Mouse (Mus musculus): ENCODE data around the gene Pola1. TPM values are rescaled to one million over a fixed set of nuclear protein-coding genes. Genes with fewer than 3 reads are reported as not detected.

Gene Pola1
- polyA plus RNA-seq (2014; fragmentation: Nextera tagmentation; extraction: Ambion mirVana), result 26.2 and 34.5 TPM in 2 replicates

DNA sequence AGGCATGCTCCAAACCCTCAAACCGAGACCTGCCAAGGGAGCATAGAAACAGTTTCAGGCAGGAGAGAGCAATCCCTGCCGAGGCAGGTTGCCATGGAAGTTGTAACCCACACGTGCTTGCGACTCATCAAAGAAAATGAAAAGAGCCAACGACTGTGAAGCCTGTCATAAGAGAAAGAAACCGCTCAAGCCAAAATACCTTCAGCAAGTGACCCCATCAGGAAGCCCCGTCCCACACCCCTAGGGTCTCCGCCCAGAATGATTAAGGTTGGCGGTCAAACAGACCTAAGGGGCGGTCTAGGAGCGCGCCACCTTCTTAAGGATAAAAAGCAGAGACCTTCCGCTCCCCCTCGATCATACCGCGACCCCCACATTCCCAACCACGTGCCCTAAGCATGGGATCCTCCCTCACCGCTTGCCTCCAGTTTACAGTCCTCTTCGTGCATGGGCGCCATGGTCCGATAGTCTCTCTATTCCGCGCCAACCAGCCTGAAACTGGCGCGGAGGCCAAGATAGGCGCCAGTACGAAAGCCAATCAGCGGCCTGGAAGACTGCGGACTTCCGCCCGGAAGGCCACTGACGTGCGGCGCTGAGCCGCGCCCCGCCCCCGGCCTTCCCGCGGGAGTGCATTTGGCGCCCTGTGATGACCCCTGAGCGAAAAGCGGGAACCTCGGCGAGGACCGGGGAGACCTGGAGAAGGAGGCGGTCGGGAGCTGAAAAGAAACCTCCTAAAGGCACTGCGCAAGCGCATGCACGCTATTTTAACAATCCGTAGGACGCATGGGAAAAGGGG lies at the start of gene Pola1:
TSS of gene Pola1 (minus strand) at position 499 of the 793 bp plus-strand sequence.
- Histone ChIP-seq H3K4me3 (ENCODE audit: low read depth, low read length) (peak within 1 kb of the TSS; percentile 46), H3K27me3 (ENCODE audit: control insufficient read depth, insufficient read depth, low read length) (no peaks in the 10 kb centered on the region; the same call in 1 of the 2 replicates), H3K27ac (replicated peaks; ENCODE audit: low read depth, low read length) (no peak within 1 kb of the TSS), H3K9me3 (ENCODE audit: control insufficient read depth, low read length) (no peaks in the 10 kb centered on the region), H3K4me2 (ENCODE audit: low read depth, severe bottlenecking) (peak within 1 kb of the TSS; percentile 45), H3K4me1 (ENCODE audit: control insufficient read depth, insufficient read depth, low read length) (no peaks in the 10 kb centered on the region), H3K9ac (ENCODE audit: low read length) (peak within 1 kb of the TSS; percentile 55), H3K36me3 (ENCODE audit: control insufficient read depth, insufficient read depth, low read length) (no peaks in the 10 kb centered on the region)
- DNase-seq (ENCODE audit: low spot score) (peak; percentile 84), ATAC-seq (ENCODE audit: insufficient number of reproducible peaks, low FRiP score, low TSS enrichment, low read depth) (peak; percentile 98)
- WGBS, result 12% methylated on average over 53 of the region's 53 CpGs

DNA sequence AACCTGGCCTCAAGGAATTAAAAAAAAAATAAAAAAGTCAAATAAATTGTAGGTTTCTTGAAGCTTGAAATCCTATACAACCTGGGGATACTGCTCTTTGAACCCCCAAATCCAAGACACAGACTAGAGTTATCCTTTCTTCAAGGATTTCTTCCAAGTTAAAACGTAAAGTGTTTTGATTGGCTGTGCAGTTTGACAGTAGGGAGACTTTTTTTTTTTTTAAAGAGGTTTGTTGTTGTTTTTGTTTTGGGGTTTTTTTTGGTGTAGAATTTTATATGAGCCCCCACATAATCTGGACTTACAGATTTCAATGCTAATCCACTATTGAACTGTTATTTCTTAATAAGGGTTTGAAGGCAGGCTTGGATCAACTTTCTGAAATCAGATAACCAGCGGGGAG lies 44.3 kb upstream of the Pola1 start:
- ATAC-seq (ENCODE audit: insufficient number of reproducible peaks, low FRiP score, low TSS enrichment, low read depth) (no peak), DNase-seq (ENCODE audit: low spot score) (no peak)
- H3K4me3 ChIP-seq (ENCODE audit: low read depth, low read length), result no peak overlapping the region
- no peak overlapping the region for H3K9ac ChIP-seq (ENCODE audit: low read length)
- H3K4me1 ChIP-seq (ENCODE audit: control insufficient read depth, insufficient read depth, low read length), result no peaks in the 10 kb centered on the region
- WGBS, result 71% methylated on average over 2 of the region's 2 CpGs
- no peaks in the 10 kb centered on the region for H3K36me3 ChIP-seq (ENCODE audit: control insufficient read depth, insufficient read depth, low read length)
- 0 out of 2 replicates have a peak, but pooled peaks cover 2% of the 10 kb centered on the region for H3K27me3 ChIP-seq (ENCODE audit: control insufficient read depth, insufficient read depth, low read length)
- H3K4me2 ChIP-seq (ENCODE audit: low read depth, severe bottlenecking), result peak overlapping the region; percentile 40; the same call in 1 of the 2 replicates
- H3K27ac ChIP-seq (replicated peaks; ENCODE audit: low read depth, low read length), result no peak overlapping the region
- H3K9me3 ChIP-seq (ENCODE audit: control insufficient read depth, low read length), result no peaks in the 10 kb centered on the region

DNA sequence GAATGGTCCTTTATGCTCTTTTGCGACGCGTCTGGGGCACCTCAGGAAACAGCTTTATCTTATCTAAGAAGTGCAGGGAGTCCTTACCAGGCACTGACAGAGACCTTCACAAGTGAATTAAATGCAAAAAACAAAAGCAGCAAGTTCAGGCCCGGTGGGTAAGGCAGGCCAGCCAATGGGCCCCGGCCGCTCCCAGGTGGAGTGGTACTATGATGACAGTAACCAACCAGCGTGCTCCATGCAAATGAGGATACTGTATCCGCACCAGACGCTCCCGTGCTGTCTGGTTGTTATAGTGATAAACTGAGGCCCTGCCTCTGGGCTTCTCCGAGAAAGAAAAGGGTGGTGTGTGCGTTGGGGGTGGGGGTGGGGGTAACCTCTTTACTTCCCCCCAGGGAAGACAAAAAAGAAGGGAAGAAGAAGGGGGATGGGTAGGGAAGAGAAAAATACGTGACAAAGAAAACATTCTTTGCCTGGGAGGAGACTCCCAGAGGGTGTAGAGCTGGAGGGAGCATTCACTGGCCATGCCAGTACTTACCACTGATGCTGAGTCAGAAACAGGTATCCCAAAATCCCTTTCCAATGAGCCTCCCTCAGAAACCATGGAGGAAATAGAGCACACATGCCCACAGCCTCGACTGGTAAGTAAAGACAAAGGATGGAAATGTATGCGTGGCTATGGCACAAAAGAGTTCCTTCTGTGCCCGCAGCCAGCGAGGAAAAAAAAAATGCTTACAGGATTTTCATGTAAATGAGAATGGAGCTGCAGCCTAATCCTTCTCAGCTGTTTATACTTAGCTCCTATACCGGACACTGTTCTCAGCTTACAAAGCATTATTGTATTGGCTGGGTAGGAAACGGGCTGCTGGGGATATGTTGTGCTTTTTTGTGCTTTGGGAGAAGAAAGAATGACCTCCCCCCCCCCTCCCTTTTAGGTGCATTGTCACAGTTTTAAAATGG lies 43.2 kb upstream of the Pola1 start:
- Histone ChIP-seq H3K9me3 (ENCODE audit: control insufficient read depth, low read length) (no peaks in the 10 kb centered on the region), H3K4me1 (ENCODE audit: control insufficient read depth, insufficient read depth, low read length) (no peaks in the 10 kb centered on the region), H3K27ac (replicated peaks; ENCODE audit: low read depth, low read length) (peak overlapping the region; percentile 85), H3K9ac (ENCODE audit: low read length) (peak overlapping the region; percentile 40), H3K4me3 (ENCODE audit: low read depth, low read length) (peak overlapping the region; percentile 27), H3K27me3 (ENCODE audit: control insufficient read depth, insufficient read depth, low read length) (0 out of 2 replicates have a peak, but pooled peaks cover 2% of the 10 kb centered on the region), H3K4me2 (ENCODE audit: low read depth, severe bottlenecking) (peak overlapping the region; percentile 40), H3K36me3 (ENCODE audit: control insufficient read depth, insufficient read depth, low read length) (no peaks in the 10 kb centered on the region)
- DNase-seq (ENCODE audit: low spot score) (peak; percentile 68), ATAC-seq (ENCODE audit: insufficient number of reproducible peaks, low FRiP score, low TSS enrichment, low read depth) (peak; percentile 97)
- 17% methylated on average over 19 of the region's 19 CpGs for WGBS

DNA sequence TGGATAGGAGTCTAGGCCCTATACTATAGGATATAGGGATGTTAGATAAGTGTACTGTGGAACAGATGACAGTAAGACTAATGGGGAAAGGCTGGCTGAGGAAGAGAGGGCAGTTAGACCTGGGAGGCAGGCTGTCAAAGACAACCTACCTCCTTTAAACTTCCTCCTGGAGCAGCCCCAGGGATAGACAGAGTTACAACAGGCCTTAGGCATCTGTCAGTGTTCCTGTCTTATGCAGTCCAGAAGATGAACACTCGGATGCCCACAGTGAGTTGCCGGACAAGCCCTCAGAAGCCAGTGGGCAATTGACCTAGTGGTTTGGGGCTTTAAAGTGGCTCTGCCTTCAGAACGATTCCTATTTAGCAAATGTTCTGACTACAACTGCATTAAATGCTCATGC lies 42.5 kb upstream of the Pola1 start:
- WGBS, result 42% methylated on average over 3 of the region's 3 CpGs
- Histone ChIP-seq H3K4me2 (ENCODE audit: low read depth, severe bottlenecking) (peak overlapping the region; percentile 40; the same call in 1 of the 2 replicates), H3K4me3 (ENCODE audit: low read depth, low read length) (no peak overlapping the region), H3K9ac (ENCODE audit: low read length) (no peak overlapping the region), H3K9me3 (ENCODE audit: control insufficient read depth, low read length) (no peaks in the 10 kb centered on the region), H3K27ac (replicated peaks; ENCODE audit: low read depth, low read length) (no peak overlapping the region), H3K36me3 (ENCODE audit: control insufficient read depth, insufficient read depth, low read length) (no peaks in the 10 kb centered on the region), H3K27me3 (ENCODE audit: control insufficient read depth, insufficient read depth, low read length) (0 out of 2 replicates have a peak, but pooled peaks cover 2% of the 10 kb centered on the region), H3K4me1 (ENCODE audit: control insufficient read depth, insufficient read depth, low read length) (no peaks in the 10 kb centered on the region)
- DNase-seq (ENCODE audit: low spot score) (no peak), ATAC-seq (ENCODE audit: insufficient number of reproducible peaks, low FRiP score, low TSS enrichment, low read depth) (no peak)

DNA sequence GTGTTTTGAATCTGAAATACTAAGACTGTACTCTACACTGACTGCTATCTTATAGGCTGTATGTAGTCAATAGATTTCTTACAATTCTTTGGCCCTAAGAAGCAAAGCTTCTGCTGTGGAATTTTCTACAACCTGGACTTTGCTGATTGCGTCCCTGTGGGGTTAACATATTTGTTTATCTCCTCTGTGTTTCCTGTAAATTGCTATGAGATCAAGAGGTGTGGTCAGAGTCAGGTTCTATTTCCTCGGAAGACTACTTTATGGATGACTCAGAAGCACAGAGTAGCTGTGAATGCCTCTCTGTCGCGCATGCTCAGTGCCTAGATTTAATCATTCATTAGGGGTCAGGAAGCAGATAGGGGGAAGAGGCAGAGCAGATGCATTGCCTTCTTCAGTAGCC lies 32.8 kb upstream of the Pola1 start:
- no peak for ATAC-seq (ENCODE audit: insufficient number of reproducible peaks, low FRiP score, low TSS enrichment, low read depth)
- H3K4me1 ChIP-seq (ENCODE audit: control insufficient read depth, insufficient read depth, low read length), result no peaks in the 10 kb centered on the region
- DNase-seq (ENCODE audit: low spot score), result no peak
- no peaks in the 10 kb centered on the region for H3K36me3 ChIP-seq (ENCODE audit: control insufficient read depth, insufficient read depth, low read length)
- 79% methylated on average over 4 of the region's 4 CpGs for WGBS
- no peak overlapping the region for H3K27ac ChIP-seq (replicated peaks; ENCODE audit: low read depth, low read length)
- H3K9me3 ChIP-seq (ENCODE audit: control insufficient read depth, low read length), result no peaks in the 10 kb centered on the region
- no peak overlapping the region for H3K4me2 ChIP-seq (ENCODE audit: low read depth, severe bottlenecking)
- no peak overlapping the region for H3K4me3 ChIP-seq (ENCODE audit: low read depth, low read length)
- no peak overlapping the region for H3K9ac ChIP-seq (ENCODE audit: low read length)
- H3K27me3 ChIP-seq (ENCODE audit: control insufficient read depth, insufficient read depth, low read length), result no peaks in the 10 kb centered on the region

DNA sequence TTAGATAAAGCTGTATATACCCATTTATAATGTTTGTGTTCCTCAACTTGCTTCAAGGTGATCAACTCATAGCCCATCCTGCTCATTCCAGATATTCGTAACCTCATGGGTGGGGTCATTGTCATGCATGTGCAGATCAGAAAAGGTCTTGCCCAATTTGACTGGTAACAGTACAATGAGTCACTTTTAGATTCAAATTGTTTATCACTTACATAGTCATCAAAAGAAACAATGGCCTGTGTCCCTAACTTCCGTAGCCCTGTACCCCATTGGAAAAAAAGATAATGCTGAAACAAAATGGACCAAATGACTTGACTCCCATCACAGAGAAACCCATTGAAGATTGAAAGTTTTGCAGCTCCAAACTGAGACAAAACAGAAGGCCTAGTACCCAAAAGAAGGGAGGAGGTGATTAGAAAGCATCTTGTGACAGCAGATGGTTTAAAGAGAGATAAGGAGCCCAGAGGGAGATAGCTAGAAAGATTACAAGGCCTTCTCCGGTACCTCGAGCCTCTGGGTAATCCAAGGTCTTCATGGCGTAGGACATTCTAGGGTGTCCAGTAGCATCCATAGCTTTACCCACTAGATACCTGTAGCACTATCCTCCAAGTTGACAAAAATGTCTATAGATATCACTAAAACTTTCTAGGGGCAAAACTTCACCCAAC lies 32.1 kb upstream of the Pola1 start:
- Histone ChIP-seq H3K4me3 (ENCODE audit: low read depth, low read length) (no peak overlapping the region), H3K36me3 (ENCODE audit: control insufficient read depth, insufficient read depth, low read length) (no peaks in the 10 kb centered on the region), H3K9ac (ENCODE audit: low read length) (no peak overlapping the region), H3K27ac (replicated peaks; ENCODE audit: low read depth, low read length) (no peak overlapping the region), H3K9me3 (ENCODE audit: control insufficient read depth, low read length) (no peaks in the 10 kb centered on the region), H3K4me2 (ENCODE audit: low read depth, severe bottlenecking) (no peak overlapping the region), H3K27me3 (ENCODE audit: control insufficient read depth, insufficient read depth, low read length) (no peaks in the 10 kb centered on the region), H3K4me1 (ENCODE audit: control insufficient read depth, insufficient read depth, low read length) (no peaks in the 10 kb centered on the region)
- whole genome bisulfite sequencing, result 75% methylated on average over 5 of the region's 5 CpGs
- DNase-seq (ENCODE audit: low spot score) (no peak), ATAC-seq (ENCODE audit: insufficient number of reproducible peaks, low FRiP score, low TSS enrichment, low read depth) (no peak)

DNA sequence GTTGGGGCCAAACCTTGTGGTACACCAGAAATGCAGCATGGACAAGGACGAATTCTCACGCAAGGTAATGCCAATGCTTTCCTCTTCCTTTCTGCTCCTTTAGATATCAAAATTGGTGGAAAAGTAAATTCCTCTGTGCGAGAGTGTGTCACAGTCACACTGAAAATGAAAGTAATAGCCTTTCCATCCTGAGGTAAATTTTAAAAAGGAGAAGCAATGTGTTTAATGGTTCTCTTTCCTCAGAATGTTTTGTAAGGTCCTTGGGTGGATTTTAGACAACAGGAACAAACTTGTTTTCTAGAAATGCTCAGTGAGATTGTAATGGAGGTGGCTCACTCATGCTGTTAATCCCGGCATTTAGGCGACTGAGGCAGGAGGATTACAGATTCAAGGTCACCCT lies 23.2 kb upstream of the Pola1 start:
- WGBS, result 91% methylated on average over 5 of the region's 5 CpGs
- no peak for DNase-seq (ENCODE audit: low spot score)

More for the DNA sequence above, 23.2 kb upstream of the Pola1 start:
- Histone ChIP-seq H3K27ac (replicated peaks; ENCODE audit: low read depth, low read length) (no peak overlapping the region), H3K4me1 (ENCODE audit: control insufficient read depth, insufficient read depth, low read length) (no peaks in the 10 kb centered on the region), H3K36me3 (ENCODE audit: control insufficient read depth, insufficient read depth, low read length) (no peaks in the 10 kb centered on the region), H3K4me2 (ENCODE audit: low read depth, severe bottlenecking) (no peak overlapping the region), H3K4me3 (ENCODE audit: low read depth, low read length) (no peak overlapping the region), H3K27me3 (ENCODE audit: control insufficient read depth, insufficient read depth, low read length) (no peaks in the 10 kb centered on the region), H3K9me3 (ENCODE audit: control insufficient read depth, low read length) (no peaks in the 10 kb centered on the region), H3K9ac (ENCODE audit: low read length) (no peak overlapping the region)
- no peak for ATAC-seq (ENCODE audit: insufficient number of reproducible peaks, low FRiP score, low TSS enrichment, low read depth)

All from limb, embryonic 11.5 days (tissue).